Mouse (Mus musculus) frontal cortex, adult (tissue): ENCODE measurements around the gene Sertad2.

Source experiments
- ATAC-seq: cut with Nextera tagmentation; 2 replicates; pipeline ENCODE4 v1.9.2; 2017; ENCODE audit warnings: mild to moderate bottlenecking, moderate library complexity, mixed read lengths; ENCODE audit not compliant: low TSS enrichment

Sertad2 gene

DNA sequence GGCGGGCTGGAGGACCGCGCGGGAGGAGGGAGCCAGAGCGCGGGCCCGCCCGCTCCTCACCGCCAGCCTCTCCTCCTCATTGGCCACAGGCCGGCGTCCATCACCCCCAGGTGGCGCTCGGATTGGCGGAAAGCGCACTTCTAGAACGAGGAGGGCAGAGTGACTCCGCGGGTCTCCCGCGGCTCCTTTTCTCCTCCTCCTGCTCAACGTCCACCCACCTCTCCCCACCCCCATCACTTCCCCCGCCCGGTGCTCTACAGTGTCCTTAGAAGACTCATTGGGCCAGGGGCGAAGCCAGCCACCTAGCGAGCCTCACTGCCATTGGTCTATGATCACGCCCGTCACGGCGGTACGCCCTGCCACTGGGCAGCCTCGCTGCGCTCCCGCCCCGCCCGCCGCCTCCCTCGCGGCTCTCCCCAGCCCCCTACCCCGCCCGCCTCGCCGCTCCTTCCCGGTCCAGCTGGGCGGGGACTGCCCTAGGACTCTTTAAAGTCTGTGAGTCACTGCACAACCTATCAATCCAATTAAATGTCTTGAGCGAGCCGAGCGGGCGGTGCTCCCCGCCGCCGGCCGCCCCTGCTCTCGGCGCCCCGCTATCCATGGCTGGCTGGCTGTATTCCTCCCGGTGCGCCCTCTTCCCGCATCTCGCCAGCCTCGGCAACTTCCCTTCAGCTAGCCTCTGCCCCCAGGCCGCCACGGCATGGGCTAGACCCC is at the start of gene Sertad2:
Gene Sertad2 (plus strand): TSS at position 515 of the 714 bp plus-strand sequence.
- peak; percentile 90 for ATAC-seq

DNA sequence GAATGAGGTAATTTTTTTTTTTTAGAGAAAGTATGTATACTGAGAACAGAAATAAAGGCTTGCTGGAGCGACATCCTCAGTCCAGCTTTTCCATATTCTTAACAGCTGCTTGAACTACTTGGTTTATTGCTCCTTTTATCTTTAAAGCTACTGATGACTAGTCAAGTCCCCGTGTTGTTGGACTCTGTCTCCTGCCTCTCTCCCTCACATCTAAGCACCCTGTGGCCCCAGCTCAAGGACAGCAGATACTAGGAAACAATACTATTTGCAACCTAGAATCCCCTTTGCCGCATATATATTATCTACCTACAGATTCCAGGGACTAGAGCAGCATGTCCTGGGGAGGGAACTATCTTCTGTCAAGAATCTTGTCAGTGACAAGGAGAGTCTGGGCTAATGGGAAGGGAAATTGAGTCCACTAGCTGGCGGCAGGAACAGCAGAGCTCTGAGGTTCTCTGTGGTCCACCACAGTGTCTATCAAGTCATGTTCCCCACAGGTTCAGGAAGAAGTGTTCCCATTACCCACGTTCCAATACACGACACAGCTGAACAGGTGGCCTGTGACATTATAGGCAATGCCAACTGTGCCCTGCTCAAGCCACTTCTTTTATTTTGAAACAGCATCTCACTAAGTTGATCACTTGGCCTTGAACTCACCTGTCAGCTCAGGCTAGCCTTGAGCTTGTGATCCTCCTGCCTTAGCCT is 49.0 kb upstream of the Sertad2 start:
- no peak for ATAC-seq

DNA sequence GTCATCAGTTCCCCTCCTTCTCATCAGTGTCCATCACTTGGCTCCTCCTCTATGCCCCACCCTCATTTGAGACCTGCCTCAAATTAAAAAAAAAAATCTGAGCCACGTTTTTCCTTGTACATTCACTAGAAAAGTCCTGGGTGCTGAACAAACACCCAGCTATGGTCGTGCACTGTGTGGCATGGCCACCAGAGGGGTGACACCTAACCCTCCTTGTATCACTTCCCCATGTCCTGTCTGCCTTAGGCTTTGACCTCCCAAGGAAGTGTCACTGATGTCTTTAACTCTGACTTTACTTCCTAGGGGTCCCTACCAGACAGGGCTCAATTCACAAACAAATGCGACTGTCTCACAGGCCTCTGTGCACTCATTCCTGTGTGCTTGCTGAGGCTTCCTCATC is 42.5 kb upstream of the Sertad2 start:
- ATAC-seq, result no peak

DNA sequence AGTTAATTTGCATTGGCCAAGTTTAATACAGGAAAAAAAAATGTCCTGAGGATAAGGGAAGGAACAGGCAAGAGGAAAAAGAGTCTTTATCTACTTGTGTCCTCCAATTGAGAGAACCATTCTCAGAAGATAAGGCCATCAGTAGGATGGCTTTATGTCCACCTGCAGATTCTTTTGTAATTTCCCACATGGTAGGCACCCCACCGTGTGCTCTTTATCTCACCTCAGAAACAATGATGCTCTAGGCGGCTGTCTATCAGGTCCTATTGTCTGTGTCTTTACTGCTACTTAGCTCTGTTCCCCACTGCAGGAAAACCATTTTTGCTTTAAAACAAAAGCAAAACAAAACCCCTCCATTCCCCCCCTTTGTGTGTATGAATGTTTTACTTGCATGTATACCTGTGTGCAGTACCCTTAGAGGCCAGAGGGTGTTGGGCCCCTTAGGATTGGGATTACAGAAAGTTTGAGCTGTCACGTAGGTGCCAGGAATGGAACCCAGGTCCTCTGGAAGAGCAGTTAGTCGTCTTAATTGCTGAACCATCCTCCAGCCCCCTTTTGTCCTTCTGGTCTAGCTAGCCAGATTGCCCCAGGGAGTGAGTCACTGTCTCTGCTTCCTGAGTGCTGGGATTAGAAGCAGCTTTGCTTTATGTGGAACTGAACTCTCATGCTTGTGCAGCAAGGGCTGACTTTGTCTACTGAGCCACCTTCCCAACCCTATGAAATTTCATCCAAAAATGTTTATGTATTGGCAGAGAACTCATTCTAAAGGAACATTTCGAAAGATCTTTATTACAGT is 41.7 kb upstream of the Sertad2 start:
- no peak for ATAC-seq

DNA sequence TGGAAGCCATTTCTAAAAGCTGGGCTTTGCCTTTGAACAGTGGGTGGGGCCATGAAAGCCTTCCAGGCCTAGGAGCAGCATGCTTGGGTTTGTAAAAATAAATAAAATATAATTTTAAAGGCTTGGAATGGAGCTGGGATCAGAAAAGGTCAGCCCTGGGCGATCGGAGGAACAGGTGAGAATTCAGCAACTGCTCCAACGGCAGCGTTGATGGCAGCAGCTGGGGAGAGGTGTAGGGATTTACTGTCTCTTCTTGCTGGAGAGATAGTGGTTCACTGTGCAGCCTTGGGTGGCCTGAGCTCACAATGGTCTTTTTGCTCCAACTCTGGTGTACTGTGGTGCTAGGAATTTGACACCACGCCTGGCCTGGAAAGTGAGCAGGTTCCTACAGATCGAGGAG is 29.5 kb upstream of the Sertad2 start:
- ATAC-seq, result no peak

DNA sequence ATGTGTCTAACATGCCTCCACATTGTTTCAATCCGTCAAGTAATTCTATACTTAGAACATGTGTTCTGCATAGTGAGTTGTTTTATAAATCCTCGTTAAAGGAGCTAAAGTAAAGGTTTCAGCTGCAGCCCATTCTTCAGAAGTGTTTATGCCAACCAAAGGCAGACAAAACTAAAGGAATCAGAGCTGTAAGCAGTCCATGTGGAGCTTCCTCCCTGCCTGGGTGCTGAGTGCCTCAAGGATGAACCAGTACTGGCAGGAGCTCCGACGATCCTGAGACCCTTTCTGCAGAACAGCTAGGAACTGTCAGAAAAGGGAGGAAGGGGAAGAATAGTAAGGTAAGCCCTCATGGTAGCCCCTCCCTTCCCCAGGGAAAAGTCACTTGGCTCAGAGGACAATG is 28.3 kb upstream of the Sertad2 start:
- no peak for ATAC-seq

DNA sequence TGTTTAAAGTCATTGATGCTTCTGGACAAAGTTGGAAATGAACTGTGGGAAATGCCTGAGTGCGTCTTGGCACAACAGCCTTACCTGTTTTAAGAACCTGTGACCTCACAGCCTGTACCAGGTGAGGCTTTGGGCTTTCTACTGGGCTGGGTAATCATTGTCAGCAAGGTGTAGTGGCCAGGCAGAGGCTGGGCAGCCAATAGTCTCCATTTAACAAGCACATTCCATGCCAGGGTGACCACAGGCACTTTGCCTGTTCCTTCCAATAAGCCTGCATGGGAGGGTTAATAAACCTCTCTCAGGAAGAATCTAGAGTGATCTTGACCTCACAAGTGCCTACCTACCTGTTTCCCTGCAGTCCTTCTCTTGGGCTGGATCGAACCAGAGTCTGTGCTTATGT is 21.7 kb upstream of the Sertad2 start:
- ATAC-seq, result no peak

DNA sequence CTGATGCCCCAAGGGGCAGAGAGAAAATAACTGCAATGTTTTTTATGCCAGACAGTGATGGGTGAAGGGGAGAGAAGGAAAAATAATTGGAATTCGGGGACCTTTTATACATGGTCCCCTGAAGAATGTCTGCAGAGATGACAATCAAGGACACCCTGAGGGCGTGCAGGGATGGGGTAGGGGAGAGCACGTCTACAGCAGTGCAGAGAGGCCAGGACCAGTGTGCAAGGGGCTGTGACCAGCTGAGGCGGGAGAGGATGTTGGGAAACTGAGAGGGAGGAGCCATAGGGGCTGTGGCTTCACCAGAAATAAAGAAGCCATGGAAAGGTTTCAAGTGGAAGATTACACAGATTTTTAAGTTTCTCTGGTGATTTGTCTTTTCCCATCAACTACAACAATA is 20.3 kb upstream of the Sertad2 start:
- no peak for ATAC-seq

DNA sequence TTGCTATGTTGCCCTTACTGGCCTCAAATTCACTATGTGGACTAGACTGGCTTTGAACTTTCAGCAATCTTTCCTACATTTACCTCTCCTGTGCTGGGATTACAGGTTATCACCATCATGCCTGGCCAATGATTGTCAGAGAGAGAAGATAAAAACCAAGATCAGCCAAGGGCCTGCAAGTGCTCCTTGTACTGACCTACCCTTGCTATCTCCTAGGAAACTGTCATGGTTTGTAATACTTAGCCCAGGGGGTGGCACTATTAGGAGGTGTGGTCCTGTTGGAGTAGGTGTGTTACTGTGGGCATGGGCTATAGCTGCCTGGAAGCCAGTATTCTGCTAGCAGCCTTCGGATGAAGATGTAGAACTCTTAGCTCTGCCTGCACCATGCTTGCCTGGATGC is 18.6 kb upstream of the Sertad2 start:
- no peak for ATAC-seq

DNA sequence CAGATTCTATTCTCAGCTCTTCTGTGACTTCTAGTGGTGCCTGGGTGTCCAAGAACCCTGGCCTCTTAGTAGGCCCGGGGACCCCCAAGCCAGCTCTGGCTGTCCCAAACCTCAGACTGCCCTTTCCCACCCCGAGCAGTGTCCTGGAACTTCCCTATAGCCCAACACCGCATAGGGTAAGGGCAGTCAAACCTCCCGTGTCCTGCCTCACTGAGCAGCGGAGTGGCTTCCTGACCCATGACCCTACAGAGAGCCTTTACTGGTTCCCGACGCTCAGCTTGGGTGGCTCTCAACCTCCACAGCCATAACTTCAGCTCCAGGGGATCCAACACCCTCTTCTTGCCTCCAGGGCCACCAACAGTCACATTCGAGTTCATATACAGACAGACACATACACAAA is 17.1 kb upstream of the Sertad2 start:
- no peak for ATAC-seq

DNA sequence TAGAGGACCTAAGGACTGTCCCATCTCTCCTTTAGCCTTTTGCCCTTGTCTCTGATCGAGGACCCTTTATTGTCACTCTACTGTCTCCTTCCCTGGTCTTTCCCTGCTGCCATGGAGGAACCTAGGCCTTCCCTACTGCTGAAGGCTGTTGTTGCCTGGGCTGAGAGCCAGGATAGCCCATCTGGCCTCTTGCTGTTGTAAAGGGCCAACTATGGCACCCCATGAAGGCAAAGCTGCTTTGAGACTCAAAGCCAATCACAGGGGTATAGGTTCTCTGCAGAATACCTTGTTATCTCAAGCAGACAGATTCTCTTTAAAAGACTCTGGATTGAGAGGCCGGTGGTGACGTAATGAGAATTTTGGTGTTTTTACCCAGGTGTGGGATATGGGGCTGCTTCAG is 15.2 kb upstream of the Sertad2 start:
- no peak for ATAC-seq

DNA sequence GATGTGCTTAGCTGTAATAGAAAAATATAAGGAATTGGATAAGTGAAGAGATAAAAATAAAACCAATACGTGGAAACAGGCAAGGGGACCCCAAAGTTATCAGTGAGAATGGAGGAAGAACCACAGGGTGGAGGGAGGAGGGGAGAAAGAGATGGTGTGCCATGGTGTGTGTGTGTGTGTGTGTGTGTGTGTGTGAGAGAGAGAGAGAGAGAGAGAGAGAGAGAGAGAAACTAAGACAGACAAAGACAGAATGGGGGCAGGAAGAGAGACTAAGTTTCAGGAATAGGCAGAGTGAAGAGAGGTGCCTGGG is 11.4 kb upstream of the Sertad2 start:
- ATAC-seq, result no peak

DNA sequence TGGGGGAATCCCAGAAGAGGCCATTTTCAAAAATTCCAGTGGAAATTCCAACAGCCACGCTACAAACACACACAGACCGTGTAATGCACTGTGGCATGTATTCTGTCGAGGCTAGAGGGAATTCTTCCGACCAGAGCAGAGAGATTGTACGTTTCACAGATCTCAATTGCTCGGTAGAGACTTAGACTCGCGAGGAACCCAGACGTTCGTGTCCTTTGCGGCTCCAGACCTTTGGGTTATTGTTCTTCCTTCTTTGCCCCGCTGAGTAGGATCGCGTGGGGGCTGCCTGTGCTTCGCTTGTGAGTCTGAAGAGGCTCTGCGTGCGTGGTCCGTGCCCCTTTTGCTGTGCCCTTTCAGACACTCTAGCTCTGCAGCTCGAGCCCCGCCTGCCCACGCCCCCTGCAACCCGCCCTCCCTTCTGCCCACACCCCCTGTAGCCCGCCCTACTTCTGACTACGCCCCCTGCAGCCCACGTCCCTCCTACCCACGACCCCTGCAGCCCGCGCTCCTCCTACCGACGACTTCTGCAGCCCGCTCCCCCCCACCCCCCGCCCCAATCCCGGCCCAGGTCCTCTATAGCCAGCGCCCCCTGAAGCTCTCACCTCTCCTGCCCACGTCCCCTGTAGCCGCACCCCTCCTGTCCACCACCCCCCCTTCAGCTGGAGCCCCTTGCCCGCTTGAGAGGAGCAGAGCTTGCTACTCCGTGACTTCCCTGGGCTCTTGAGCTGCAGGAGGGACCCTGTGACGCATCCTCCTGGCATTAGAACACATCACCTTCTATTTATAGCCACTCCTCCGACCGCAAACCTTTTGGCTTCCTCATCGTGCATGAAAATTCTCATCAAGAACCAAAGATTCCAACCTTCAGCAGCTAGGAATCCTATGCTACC is 10.8 kb upstream of the Sertad2 start:
- ATAC-seq, result peak; percentile 86

DNA sequence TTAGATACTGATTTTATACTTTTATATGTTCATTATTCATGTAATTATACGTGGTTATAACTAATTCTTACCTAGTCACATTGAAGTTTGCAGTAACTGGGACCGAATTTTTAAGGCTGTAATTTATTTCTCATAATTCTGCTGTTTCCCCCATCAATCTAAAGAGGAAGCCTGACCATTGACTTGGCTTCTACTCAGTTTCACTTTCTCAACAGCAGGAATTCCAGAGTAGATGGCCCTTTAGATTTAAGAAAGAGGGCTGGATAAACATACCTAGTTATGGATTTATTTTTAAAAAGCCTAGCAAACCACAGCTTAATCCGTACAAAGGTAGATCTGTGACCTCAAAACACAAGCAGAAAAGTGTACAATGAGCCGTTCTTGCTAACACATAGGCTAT is 9.8 kb upstream of the Sertad2 start:
- ATAC-seq, result no peak

DNA sequence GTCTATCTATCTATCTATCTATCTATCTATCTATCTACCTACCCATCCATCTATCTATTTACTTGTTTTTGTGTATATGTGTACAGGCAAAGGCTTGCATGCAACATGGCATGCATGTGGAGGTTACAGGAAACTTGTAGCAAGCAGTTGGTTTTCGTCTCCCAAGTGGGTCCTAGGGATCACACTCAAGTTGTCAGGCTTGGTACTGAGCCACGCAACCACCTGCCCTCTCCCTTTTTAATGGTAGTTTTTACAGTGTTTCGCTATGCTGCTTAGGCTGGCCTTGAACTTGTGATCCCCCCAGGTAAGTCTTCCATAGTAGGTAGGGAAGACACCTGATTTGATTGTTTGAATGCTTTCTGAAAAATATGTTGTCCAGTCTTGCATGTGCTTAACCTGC is 5.8 kb upstream of the Sertad2 start:
- ATAC-seq, result no peak

DNA sequence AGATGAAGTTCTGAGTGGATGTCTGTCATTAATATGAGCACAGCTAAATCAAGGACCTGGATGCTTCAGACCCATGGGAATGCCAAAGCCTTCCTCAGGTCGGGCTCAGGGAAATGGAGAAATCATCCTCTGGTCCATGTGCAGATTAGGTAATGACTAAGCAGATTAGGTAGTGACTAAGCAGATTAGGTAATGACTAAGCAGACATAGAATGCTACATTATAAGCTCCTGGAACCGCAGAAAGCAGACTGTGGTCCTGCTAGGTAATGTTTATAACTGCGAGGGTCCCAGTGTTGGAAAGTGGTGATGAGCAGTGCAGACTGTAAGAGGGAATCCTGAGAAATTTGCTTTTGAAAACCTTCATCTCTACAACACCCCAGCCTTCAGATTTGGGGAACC is 4.6 kb upstream of the Sertad2 start:
- no peak for ATAC-seq

DNA sequence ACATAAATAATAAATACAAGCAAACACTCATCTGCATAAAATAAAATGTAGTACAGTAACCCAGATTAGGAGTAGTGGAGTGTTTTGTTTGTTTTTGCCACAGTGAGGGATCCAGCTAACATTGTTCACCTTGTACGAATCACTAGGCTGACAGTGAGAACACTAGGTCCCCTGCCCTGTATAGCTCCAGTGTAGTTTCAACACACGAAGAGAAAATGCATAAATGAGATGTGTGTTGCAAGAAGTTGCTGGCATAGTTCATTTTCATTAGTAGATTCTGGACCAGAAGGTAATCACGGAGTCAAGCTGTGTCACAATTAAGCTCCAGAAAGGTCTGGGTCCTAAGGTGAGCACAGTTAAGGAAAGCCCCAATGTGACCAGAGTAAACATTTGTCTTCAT is 1.8 kb upstream of the Sertad2 start:
- ATAC-seq, result no peak

DNA sequence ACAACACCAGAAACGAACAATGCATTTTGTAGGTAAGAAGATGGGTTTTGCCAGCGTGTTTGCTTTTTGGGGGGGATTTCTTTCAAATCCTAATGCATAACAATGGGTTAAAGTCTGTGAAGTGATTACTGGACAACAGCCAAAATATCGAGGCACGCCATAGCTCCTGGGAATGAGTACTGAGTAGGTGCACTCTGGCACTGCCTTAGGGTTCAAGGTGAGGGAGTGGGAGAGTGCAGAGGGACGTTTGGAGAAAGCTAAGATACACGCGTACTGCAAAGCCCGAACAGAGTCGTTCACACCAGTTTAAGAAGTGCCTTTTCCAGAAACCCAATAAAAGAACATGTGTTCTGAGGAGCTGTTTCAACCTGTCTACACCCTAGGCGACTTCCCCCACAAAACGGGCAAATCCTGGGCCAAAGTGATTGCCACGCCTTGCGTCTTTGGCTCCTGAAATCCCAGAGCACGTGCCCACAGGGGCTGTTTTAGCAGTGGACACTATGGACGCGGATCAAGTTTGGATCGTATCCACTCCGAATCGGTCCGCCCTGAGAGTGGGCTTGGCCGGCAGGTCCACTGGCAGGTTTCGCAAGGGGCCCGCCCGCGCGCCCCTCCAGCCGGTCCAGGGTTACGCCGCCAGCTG is 937 bp upstream of the Sertad2 start:
- ATAC-seq, result peak; percentile 7

DNA sequence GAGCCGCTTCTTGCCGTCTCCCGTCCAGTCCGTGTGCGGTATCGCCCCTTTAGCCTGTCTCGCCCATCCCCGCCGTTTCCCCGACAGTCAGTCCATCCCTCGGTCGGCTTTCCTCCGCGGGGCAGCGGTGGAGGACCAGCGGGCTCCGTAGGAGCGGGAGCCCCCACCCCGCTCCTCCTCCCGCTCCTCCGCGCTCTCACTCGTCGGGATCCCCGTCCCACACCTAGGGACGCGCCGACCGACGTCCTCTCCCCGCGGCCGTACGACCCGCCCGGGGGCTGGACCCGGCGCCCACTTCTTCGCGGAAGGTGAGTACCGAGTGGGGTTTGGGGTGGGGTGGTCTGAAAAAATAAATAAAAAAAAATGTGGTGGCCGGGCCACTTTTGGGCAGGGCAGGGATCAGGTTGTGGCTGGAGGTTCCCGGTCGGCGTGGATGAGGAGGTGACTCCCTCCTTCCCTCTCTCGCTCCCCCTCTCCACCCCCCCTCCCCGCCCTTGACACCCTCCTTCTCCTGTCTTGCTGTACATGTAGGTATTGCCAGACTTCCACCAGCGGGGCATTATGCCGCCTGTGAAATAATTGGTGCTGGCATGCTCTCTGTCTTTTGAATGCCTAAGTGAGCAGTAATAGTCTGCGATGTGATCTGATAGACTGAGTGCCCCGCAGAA is 534 bp downstream of the Sertad2 start:
- ATAC-seq, result peak; percentile 21

DNA sequence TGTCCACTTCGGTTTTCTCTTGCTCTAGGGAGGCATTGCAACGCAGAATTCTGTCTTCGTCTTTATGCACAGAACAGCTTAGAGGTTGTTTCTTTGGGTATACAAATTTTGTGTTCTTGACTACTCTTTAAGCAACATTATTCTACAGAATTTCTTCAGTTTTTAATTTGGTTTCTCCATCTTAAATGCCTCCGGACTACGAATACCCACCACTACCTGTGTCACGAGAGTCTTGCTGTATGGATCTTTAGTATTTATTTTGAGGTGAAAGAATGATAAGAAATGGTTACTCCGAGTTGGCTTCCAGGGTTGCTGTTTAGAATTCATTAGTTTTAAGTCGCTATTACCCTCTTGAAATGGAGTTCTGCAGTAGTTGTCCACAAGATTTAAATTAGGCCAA is 1.3 kb downstream of the Sertad2 start:
- ATAC-seq, result no peak
